ENCODE assay signal across 8 mouse cellular contexts in the genomic region with DNA sequence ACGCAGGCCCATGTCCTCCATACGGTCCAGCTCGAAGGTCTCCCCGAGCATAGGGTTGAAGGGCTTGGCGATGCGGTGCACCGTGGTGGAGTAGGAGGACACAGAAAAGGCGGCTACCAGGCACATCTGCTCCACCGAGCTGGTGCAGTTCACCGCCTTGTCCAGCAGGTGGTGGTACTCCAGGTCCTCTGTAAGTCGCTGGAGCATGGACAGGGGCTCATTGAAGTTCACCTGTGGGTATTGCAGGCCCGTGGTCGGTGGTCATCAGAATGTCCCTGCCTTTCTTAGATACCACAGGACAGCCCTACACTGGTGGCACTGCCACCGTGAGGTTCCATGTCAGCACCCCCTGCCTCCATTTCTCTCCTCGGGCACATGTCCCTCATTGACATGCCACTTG.
DNase-seq lines count a peak whose midpoint lies in the region; TF ChIP-seq lines count a peak whose summit lies in the region.

No protein-coding gene starts in this region.

- H3K27ac ChIP-seq in gastrocnemius, adult 2 months, result no peak overlapping the region
- H3K27ac ChIP-seq in layer of hippocampus, adult 2 months, result no peak overlapping the region

- DNase-seq in CD4-positive helper T cell, adult 2 months (ENCODE audit: low read depth, low spot score), result peak; percentile 36
- DNase-seq in NIH3T3 (ENCODE audit: low read depth), result peak; percentile 79
- peak; percentile 80 to 88 for DNase-seq in cerebellum, postnatal 14 days
- DNase-seq in gastrocnemius, adult 2 months, result peak; percentile 71
- DNase-seq in layer of hippocampus, adult 2 months (ENCODE audit: low spot score in 2 of 2), result peak; percentile 39 to 74
- peak; percentile 74 for DNase-seq in lung, postnatal 36 days
- peak; percentile 76 for DNase-seq in right cerebral cortex, postnatal 14 days
- DNase-seq in urinary bladder, postnatal 36 days (ENCODE audit: low spot score in 2 of 2), result peak; percentile 44 to 48

- H3K4me3 ChIP-seq in gastrocnemius, adult 2 months, result no peak overlapping the region
- H3K4me3 ChIP-seq in layer of hippocampus, adult 2 months, result no peak overlapping the region

- peak; percentile 91 for TF ChIP-seq CTCF in gastrocnemius, adult 2 months (IDR thresholded peaks at IDR 0.05)
- peak; percentile 92 for TF ChIP-seq CTCF in layer of hippocampus, adult 2 months (conservative IDR thresholded peaks at IDR 0.05)

- intact Hi-C loops in gastrocnemius, adult 2 months (cut with DNase I), result loop anchor here (1.0 to 5.0 kb wide), 2 partner anchors 72 to 208 kb away; no protein-coding TSS in a partner anchor
